Mouse (Mus musculus): Measurements from ENCODE around the gene Arhgap17.

Gene Arhgap17

GRCm38 (mm10) chr7:123283826-123284225, 85.9 kb downstream of the Arhgap17 start:
- DNase-seq (ENCODE audit: low spot score) = no peak

- no peak for DNase-seq (ENCODE audit: low spot score)
These were observed 89.9 kb downstream of the Arhgap17 start for GRCm38 (mm10) chr7:123279797-123280196.

- DNase-seq (ENCODE audit: low spot score) = no peak
These were observed 93.1 kb downstream of the Arhgap17 start for GRCm38 (mm10) chr7:123276568-123276967.

- no peak for DNase-seq (ENCODE audit: low spot score)
These were observed 96.7 kb downstream of the Arhgap17 start for GRCm38 (mm10) chr7:123273056-123273455.

- DNase-seq (ENCODE audit: low spot score) = no peak
These were observed 111.6 kb downstream of the Arhgap17 start for GRCm38 (mm10) chr7:123258103-123258502.

GRCm38 (mm10) chr7:123254196-123254970, 115.3 kb downstream of the Arhgap17 start:
- DNase-seq (ENCODE audit: low spot score) = no peak

GRCm38 (mm10) chr7:123253396-123253795, 116.3 kb downstream of the Arhgap17 start:
- no peak for DNase-seq (ENCODE audit: low spot score)

GRCm38 (mm10) chr7:123251343-123251742, 118.4 kb downstream of the Arhgap17 start:
- no peak for DNase-seq (ENCODE audit: low spot score)

- DNase-seq (ENCODE audit: low spot score) = no peak
These were observed 121.5 kb downstream of the Arhgap17 start for GRCm38 (mm10) chr7:123248166-123248565.

- no peak for DNase-seq (ENCODE audit: low spot score)
These were observed 123.1 kb downstream of the Arhgap17 start for GRCm38 (mm10) chr7:123246504-123247084.

- DNase-seq (ENCODE audit: low spot score) = no peak
These were observed 124.9 kb downstream of the Arhgap17 start for GRCm38 (mm10) chr7:123244833-123245232.

- DNase-seq (ENCODE audit: low spot score) = no peak
These were observed 127.5 kb downstream of the Arhgap17 start for GRCm38 (mm10) chr7:123242241-123242640.

GRCm38 (mm10) chr7:123240064-123240463, 129.7 kb downstream of the Arhgap17 start:
- DNase-seq (ENCODE audit: low spot score) = no peak

GRCm38 (mm10) chr7:123238621-123239020, 131.1 kb downstream of the Arhgap17 start:
- DNase-seq (ENCODE audit: low spot score) = no peak

GRCm38 (mm10) chr7:123235449-123235848, 134.3 kb downstream of the Arhgap17 start:
- DNase-seq (ENCODE audit: low spot score) = no peak
